In genomic region chr4:137581815-137582214, GRCm38 (mm10) we compare ENCODE assay signal across 9 mouse cellular contexts. TPM values are rescaled to one million over a fixed set of nuclear protein-coding genes. Genes with fewer than 3 reads are reported as not detected.
A peak's percentile ranks its signal among the peaks of the same experiment; 100 is the strongest.
DNase-seq lines count a peak whose midpoint lies in the region; ATAC-seq and TF ChIP-seq lines count a peak whose summit lies in the region.
"Had no signal": no experiment of that assay in that cellular context is flagged by ENCODE, and none has a peak within 500 bp of the region (broad histone marks: within the 10 kb centered on the region; RNA-seq: fewer than 3 reads in every experiment).

No protein-coding gene starts in this region.

- ATAC-seq in CD4-positive, CD25-positive, alpha-beta regulatory T cell, adult 4 months: no peak
- ATAC-seq in liver, postnatal 0 days: no peak
- no peak for ATAC-seq in cerebellum, adult (ENCODE audit: insufficient number of reproducible peaks, low FRiP score, low TSS enrichment)
- ATAC-seq in midbrain, postnatal 0 days (ENCODE audit: low FRiP score): no peak

- H3K4me1 ChIP-seq in liver, postnatal 0 days (ENCODE audit: insufficient read depth): no peaks in the 10 kb centered on the region
- H3K4me1 ChIP-seq in midbrain, postnatal 0 days (ENCODE audit: insufficient read depth, low read length): no peaks in the 10 kb centered on the region

- WGBS in liver, postnatal 0 days (ENCODE audit: insufficient replicate concordance): 62% methylated on average over 3 of the region's 3 CpGs
- 29% methylated on average over 3 of the region's 3 CpGs for WGBS in midbrain, postnatal 0 days

- peak; percentile 59 for TF ChIP-seq CTCF in liver, postnatal 0 days (IDR thresholded peaks at IDR 0.05; ENCODE audit: low read depth)
- TF ChIP-seq CTCF in midbrain, postnatal 0 days (IDR thresholded peaks at IDR 0.05): no peak; the same call in 1 of the 2 replicates

- H3K9ac ChIP-seq in liver, postnatal 0 days (replicated peaks): no peak overlapping the region
- H3K9ac ChIP-seq in midbrain, postnatal 0 days (replicated peaks; ENCODE audit: low read length, poor library complexity, severe bottlenecking): no peak overlapping the region
- H3K9ac ChIP-seq: midbrain, embryonic 12.5 days had no signal

- H3K27me3 ChIP-seq in liver, postnatal 0 days (ENCODE audit: insufficient read depth, low read length): peaks cover 8% of the 10 kb centered on the region; the same call in 1 of the 2 replicates
- peaks cover 7% of the 10 kb centered on the region; the same call in 1 of the 2 replicates for H3K27me3 ChIP-seq in midbrain, postnatal 0 days (ENCODE audit: insufficient read depth, low read length)

- H3K9me3 ChIP-seq in liver, postnatal 0 days (ENCODE audit: low read length): no peaks in the 10 kb centered on the region
- H3K9me3 ChIP-seq in midbrain, postnatal 0 days (ENCODE audit: low read length): no peaks in the 10 kb centered on the region
- H3K9me3 ChIP-seq: midbrain, embryonic 12.5 days had no signal

- TF ChIP-seq EP300 in liver, postnatal 0 days (IDR thresholded peaks at IDR 0.05; ENCODE audit: low read depth): no peak

- no peaks in the 10 kb centered on the region for H3K36me3 ChIP-seq in liver, postnatal 0 days (replicated peaks; ENCODE audit: insufficient read depth, low read length)
- H3K36me3 ChIP-seq in midbrain, postnatal 0 days (ENCODE audit: insufficient read depth, low read length): no peaks in the 10 kb centered on the region
- H3K36me3 ChIP-seq: midbrain, embryonic 12.5 days had no signal

- H3K27ac ChIP-seq in liver, postnatal 0 days (ENCODE audit: low read depth): no peak overlapping the region
- no peak overlapping the region for H3K27ac ChIP-seq in midbrain, postnatal 0 days (ENCODE audit: low read depth, low read length)
- H3K27ac ChIP-seq: midbrain, embryonic 12.5 days had no signal

- DNase-seq in CD4-positive, CD25-positive, alpha-beta regulatory T cell, adult 2 months (ENCODE audit: low read depth, low spot score): peak; percentile 71
- peak; percentile 31 for DNase-seq in ovary, adult 18-20 months (ENCODE audit: low spot score)
- no peak for DNase-seq in ovary, postnatal 14 days (ENCODE audit: low spot score)
- DNase-seq in liver, postnatal 0 days: peak; percentile 57
- peak; percentile 18 to 66 for DNase-seq in thymus, postnatal 10 days (ENCODE audit: low spot score in 2 of 2)
- no peak for DNase-seq in midbrain, postnatal 0 days (ENCODE audit: low spot score)

- H3K4me2 ChIP-seq in liver, postnatal 0 days (ENCODE audit: low read depth, low read length): no peak overlapping the region
- H3K4me2 ChIP-seq in midbrain, postnatal 0 days (ENCODE audit: low read depth, low read length, poor library complexity, severe bottlenecking): no peak overlapping the region
- H3K4me2 ChIP-seq: midbrain, embryonic 12.5 days had no signal

- H3K4me3 ChIP-seq in liver, postnatal 0 days (ENCODE audit: low read depth, low read length): no peak overlapping the region
- H3K4me3 ChIP-seq in midbrain, postnatal 0 days (ENCODE audit: low read depth, low read length): no peak overlapping the region
- H3K4me3 ChIP-seq: midbrain, embryonic 12.5 days had no signal

RNA-seq across cellular contexts. Expression of gene Ldlrad2, which starts 7.4 kb away (rescaled TPM):
- polyA plus RNA-seq in CD4-positive, CD25-positive, alpha-beta regulatory T cell, adult 4 months (2017; shearing (Covaris generic)): not detected
- not detected in 2 replicates for polyA plus RNA-seq in liver, postnatal 0 days (2015; fragmentation: Nextera tagmentation; extraction: Ambion mirVana)
- total RNA-seq in midbrain, postnatal 0 days (2014; rRNA removed): not detected in 2 replicates
- 0.70 TPM in 1 of 2 replicates, not detected in the other for polyA plus RNA-seq in midbrain, postnatal 0 days (2015; fragmentation: Nextera tagmentation; extraction: Ambion mirVana)
- polyA plus RNA-seq: midbrain, embryonic 12.5 days had no signal

RNA-seq across cellular contexts. Expression of gene Usp48, which starts 11.7 kb away (rescaled TPM):
- 10 to 100 TPM; 41.9 to 62.2 TPM for polyA plus RNA-seq in CD4-positive, CD25-positive, alpha-beta regulatory T cell, adult 4 months (2017; shearing (Covaris generic))
- polyA plus RNA-seq in liver, postnatal 0 days (2015; fragmentation: Nextera tagmentation; extraction: Ambion mirVana): 23.3 and 28.4 TPM in 2 replicates
- total RNA-seq in midbrain, postnatal 0 days (2014; rRNA removed): 70.8 and 98.7 TPM in 2 replicates
- polyA plus RNA-seq in midbrain, postnatal 0 days (2015; fragmentation: Nextera tagmentation; extraction: Ambion mirVana): 37.0 and 40.9 TPM in 2 replicates

Comparison
In these comparisons a context has a peak if more than half of its experiments do, and no peak if none do; other contexts are left out.
1. DNase-seq: peak in CD4-positive, CD25-positive, alpha-beta regulatory T cell, adult 2 months (single experiment), ovary, adult 18-20 months (single experiment), liver, postnatal 0 days (single experiment) and thymus, postnatal 10 days (2 of 2); none in ovary, postnatal 14 days (single experiment) and midbrain, postnatal 0 days (single experiment).